ENCODE assay signal across 22 mouse cellular contexts in the genomic region with DNA sequence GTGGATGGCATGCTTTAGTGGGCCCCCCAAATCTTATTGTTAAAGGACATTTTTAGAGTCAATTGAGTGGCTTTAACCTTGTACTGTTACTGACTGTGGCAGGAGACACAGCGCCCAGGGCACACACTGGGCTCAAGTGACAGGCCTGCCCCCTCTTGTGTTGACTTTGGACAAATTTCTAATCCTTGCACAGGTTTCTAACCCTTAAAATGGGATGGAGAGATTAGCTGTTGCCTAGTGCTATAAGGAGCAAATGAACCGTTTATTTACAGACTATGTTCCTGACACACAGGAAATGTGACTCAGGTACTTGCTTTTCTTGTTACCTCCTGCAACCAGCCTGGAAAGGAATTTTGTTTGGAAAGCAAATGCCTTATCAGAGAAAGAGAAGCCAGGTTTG.
DNase-seq lines count a peak whose midpoint lies in the region; ATAC-seq and TF ChIP-seq lines count a peak whose summit lies in the region.
"Had no signal": no experiment of that assay in that cellular context is flagged by ENCODE, and none has a peak within 500 bp of the region (broad histone marks: within the 10 kb centered on the region; RNA-seq: fewer than 3 reads in every experiment).

No protein-coding gene starts in this region.

- TF ChIP-seq POLR2A in liver, adult 2 months (IDR thresholded peaks at IDR 0.05; ENCODE audit: extremely low read depth, insufficient read depth, low read length): no peak
- TF ChIP-seq POLR2A in lung, adult 2 months (IDR thresholded peaks at IDR 0.05; ENCODE audit: borderline replicate concordance, extremely low read depth, low read depth, low read length): no peak

- TF ChIP-seq CTCF in liver, adult 2 months (IDR thresholded peaks at IDR 0.05; ENCODE audit: low read depth, low read length): no peak
- TF ChIP-seq CTCF in lung, adult 2 months (IDR thresholded peaks at IDR 0.05; ENCODE audit: insufficient read depth, low read length): no peak

- ATAC-seq in liver, embryonic 12.5 days: no peak
- ATAC-seq in stomach, embryonic 15.5 days (ENCODE audit: insufficient read depth, low FRiP score, low read depth): 0 out of 2 replicates have a peak, but pooled peaks have one; percentile 35
- ATAC-seq: forebrain, embryonic 14.5 days had no signal

- no peak overlapping the region for H3K4me3 ChIP-seq in liver, adult 2 months (ENCODE audit: insufficient read depth, low read depth, low read length)
- no peak overlapping the region for H3K4me3 ChIP-seq in liver, embryonic 12.5 days
- no peak overlapping the region for H3K4me3 ChIP-seq in lung, adult 2 months (replicated peaks; ENCODE audit: extremely low read depth, low read depth, low read length)
- H3K4me3 ChIP-seq in stomach, embryonic 15.5 days (replicated peaks): no peak overlapping the region
- H3K4me3 ChIP-seq: embryonic facial prominence, embryonic 15.5 days; erythroblast, embryonic 14.5 days; forebrain, embryonic 10.5 days; gastrocnemius, adult 2 months; heart, embryonic 10.5 days; heart, embryonic 15.5 days; hindbrain, embryonic 13.5 days had no signal

- no peaks in the 10 kb centered on the region for H3K27me3 ChIP-seq in liver, adult 2 months (ENCODE audit: control insufficient read depth, insufficient read depth, low read length)
- H3K27me3 ChIP-seq in liver, embryonic 12.5 days (replicated peaks): no peaks in the 10 kb centered on the region
- no peaks in the 10 kb centered on the region for H3K27me3 ChIP-seq in stomach, embryonic 15.5 days (replicated peaks)
- H3K27me3 ChIP-seq: heart, embryonic 15.5 days had no signal

- H3K9ac ChIP-seq in liver, adult 2 months (ENCODE audit: low read depth, low read length): no peak overlapping the region
- no peak overlapping the region for H3K9ac ChIP-seq in liver, embryonic 12.5 days
- H3K9ac ChIP-seq in stomach, embryonic 15.5 days: no peak overlapping the region
- H3K9ac ChIP-seq: embryonic facial prominence, embryonic 15.5 days; heart, embryonic 15.5 days; hindbrain, embryonic 13.5 days had no signal

- H3K4me2 ChIP-seq in liver, embryonic 12.5 days: no peak overlapping the region
- no peak overlapping the region for H3K4me2 ChIP-seq in stomach, embryonic 15.5 days
- H3K4me2 ChIP-seq: embryonic facial prominence, embryonic 15.5 days; heart, embryonic 15.5 days; hindbrain, embryonic 13.5 days had no signal

- 23% methylated on average over 2 of the region's 2 CpGs for WGBS in liver, adult 2 months
- 40% methylated on average over 2 of the region's 2 CpGs for WGBS in liver, embryonic 12.5 days (ENCODE audit: insufficient replicate concordance)
- WGBS in lung, adult 2 months: 47% methylated on average over 2 of the region's 2 CpGs
- WGBS in stomach, embryonic 15.5 days: 60% methylated on average over 2 of the region's 2 CpGs

- H3K9me3 ChIP-seq in liver, embryonic 12.5 days (replicated peaks): no peaks in the 10 kb centered on the region
- H3K9me3 ChIP-seq in stomach, embryonic 15.5 days: no peaks in the 10 kb centered on the region
- H3K9me3 ChIP-seq: embryonic facial prominence, embryonic 15.5 days; heart, embryonic 10.5 days; heart, embryonic 15.5 days; hindbrain, embryonic 13.5 days had no signal

- no peak overlapping the region for H3K27ac ChIP-seq in liver, adult 2 months (replicated peaks; ENCODE audit: insufficient read depth, low read depth, low read length)
- no peak overlapping the region for H3K27ac ChIP-seq in liver, embryonic 12.5 days
- no peak overlapping the region for H3K27ac ChIP-seq in stomach, embryonic 15.5 days
- H3K27ac ChIP-seq: embryonic facial prominence, embryonic 15.5 days; forebrain, embryonic 10.5 days; gastrocnemius, adult 2 months; heart, embryonic 10.5 days; heart, embryonic 15.5 days; hindbrain, embryonic 13.5 days had no signal

- DNase-seq in liver, adult 2 months (ENCODE audit: extremely low read depth, low read depth, low spot score): peak; percentile 48
- DNase-seq in lung, postnatal 36 days: peak; percentile 37
- no peak for DNase-seq in lung, adult 2 months
- no peak for DNase-seq in heart, adult 9 months (ENCODE audit: low spot score in 2 of 2)
- DNase-seq in cerebellum, adult 9-10 months: no peak
- DNase-seq: adrenal gland, postnatal 10 days; cerebellum, adult 11 months; cerebellum, adult 8-10 months; cerebellum, postnatal 36 days; gastrocnemius, adult 2 months; gastrocnemius, postnatal 25 days; heart, adult 11 months; heart, postnatal 14 days had no signal

- peaks cover 21% of the 10 kb centered on the region for H3K36me3 ChIP-seq in liver, adult 2 months (ENCODE audit: control insufficient read depth, insufficient read depth, low read length)
- H3K36me3 ChIP-seq in liver, embryonic 12.5 days: no peaks in the 10 kb centered on the region
- H3K36me3 ChIP-seq in stomach, embryonic 15.5 days: no peaks in the 10 kb centered on the region
- H3K36me3 ChIP-seq: embryonic facial prominence, embryonic 15.5 days; heart, embryonic 10.5 days; heart, embryonic 15.5 days; hindbrain, embryonic 13.5 days had no signal

- H3K79me2 ChIP-seq in liver, adult 2 months (ENCODE audit: control insufficient read depth, insufficient read depth, low read length): peaks cover 6% of the 10 kb centered on the region; the same call in 1 of the 2 replicates

- H3K4me1 ChIP-seq in liver, adult 2 months (ENCODE audit: control insufficient read depth, insufficient read depth, low read length): peaks cover 15% of the 10 kb centered on the region
- H3K4me1 ChIP-seq in liver, embryonic 12.5 days: peaks cover 4% of the 10 kb centered on the region; the same call in 1 of the 2 replicates
- peaks cover 4% of the 10 kb centered on the region for H3K4me1 ChIP-seq in lung, adult 2 months (ENCODE audit: control insufficient read depth, insufficient read depth, low read length)
- H3K4me1 ChIP-seq in stomach, embryonic 15.5 days: peaks cover 4% of the 10 kb centered on the region; the same call in 1 of the 2 replicates

Comparison
In these comparisons a context has a peak if more than half of its experiments do, and no peak if none do; other contexts are left out.
1. DNase-seq: peak in liver, adult 2 months (single experiment) and lung, postnatal 36 days (single experiment); none in lung, adult 2 months (single experiment), heart, adult 9 months (0 of 2) and cerebellum, adult 9-10 months (single experiment).